ENCODE assay signal across 14 mouse cellular contexts in the genomic region with DNA sequence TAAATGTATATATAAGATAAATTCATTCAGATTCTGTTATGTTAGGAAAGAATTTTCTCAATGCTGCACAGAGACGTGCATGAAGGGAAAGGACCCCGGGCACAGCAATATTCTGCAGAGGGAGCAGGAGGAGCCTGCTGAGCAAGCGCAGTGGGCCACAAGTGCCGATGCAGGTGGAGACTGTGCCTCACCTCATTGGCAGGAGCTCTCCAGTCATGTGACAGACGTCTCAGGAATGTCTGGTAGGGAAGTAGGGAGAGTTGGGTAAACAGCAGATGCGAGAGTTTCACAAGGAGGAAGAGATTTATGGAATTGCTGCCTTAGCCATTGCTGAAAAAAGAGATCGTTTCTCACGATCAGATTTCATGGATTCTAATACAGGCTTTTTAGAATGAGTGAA.
DNase-seq lines count a peak whose midpoint lies in the region; ATAC-seq and TF ChIP-seq lines count a peak whose summit lies in the region.
"Had no signal": no experiment of that assay in that cellular context is flagged by ENCODE, and none has a peak within 500 bp of the region (broad histone marks: within the 10 kb centered on the region; RNA-seq: fewer than 3 reads in every experiment).

No protein-coding gene starts in this region.

- H3K4me3 ChIP-seq in hindbrain, embryonic 13.5 days, result no peak overlapping the region
- H3K4me3 ChIP-seq in hindbrain, embryonic 10.5 days, result no peak overlapping the region
- H3K4me3 ChIP-seq in kidney, embryonic 15.5 days (replicated peaks), result 0 out of 2 replicates have a peak overlapping the region, but pooled peaks have one; percentile 8
- no peak overlapping the region for H3K4me3 ChIP-seq in liver, embryonic 11.5 days (ENCODE audit: low read depth, low read length)
- no peak overlapping the region for H3K4me3 ChIP-seq in gastrocnemius, adult 2 months

- H3K9ac ChIP-seq in hindbrain, embryonic 13.5 days, result no peak overlapping the region
- no peak overlapping the region for H3K9ac ChIP-seq in kidney, embryonic 15.5 days
- H3K9ac ChIP-seq in liver, embryonic 11.5 days (ENCODE audit: low read depth, low read length), result no peak overlapping the region
- H3K9ac ChIP-seq: liver, embryonic 14.5 days had no signal

- no peaks in the 10 kb centered on the region for H3K36me3 ChIP-seq in hindbrain, embryonic 13.5 days
- H3K36me3 ChIP-seq in hindbrain, embryonic 10.5 days, result no peaks in the 10 kb centered on the region
- H3K36me3 ChIP-seq in kidney, embryonic 15.5 days, result no peaks in the 10 kb centered on the region
- H3K36me3 ChIP-seq in liver, embryonic 11.5 days (ENCODE audit: control insufficient read depth, insufficient read depth, low read length), result no peaks in the 10 kb centered on the region

- H3K27ac ChIP-seq in hindbrain, embryonic 13.5 days, result 0 out of 2 replicates have a peak overlapping the region, but pooled peaks have one; percentile 13
- H3K27ac ChIP-seq in hindbrain, embryonic 10.5 days, result no peak overlapping the region
- no peak overlapping the region; the same call in 1 of the 2 replicates for H3K27ac ChIP-seq in kidney, embryonic 15.5 days
- no peak overlapping the region for H3K27ac ChIP-seq in liver, embryonic 11.5 days (ENCODE audit: low read depth, low read length)
- H3K27ac ChIP-seq in gastrocnemius, adult 2 months, result no peak overlapping the region
- H3K27ac ChIP-seq: liver, embryonic 14.5 days had no signal

- H3K27me3 ChIP-seq in hindbrain, embryonic 13.5 days, result no peaks in the 10 kb centered on the region
- no peaks in the 10 kb centered on the region for H3K27me3 ChIP-seq in hindbrain, embryonic 10.5 days (ENCODE audit: insufficient read depth, poor library complexity, severe bottlenecking)
- no peaks in the 10 kb centered on the region for H3K27me3 ChIP-seq in kidney, embryonic 15.5 days
- no peaks in the 10 kb centered on the region for H3K27me3 ChIP-seq in liver, embryonic 11.5 days (replicated peaks; ENCODE audit: control insufficient read depth, insufficient read depth, low read length)
- H3K27me3 ChIP-seq: CH12.LX had no signal

- no peak for ATAC-seq in hindbrain, embryonic 13.5 days (ENCODE audit: low FRiP score)
- peak; percentile 74 for ATAC-seq in kidney, embryonic 15.5 days (replicated peaks; ENCODE audit: low FRiP score)
- no peak for ATAC-seq in liver, embryonic 11.5 days (replicated peaks; ENCODE audit: low FRiP score)

- peaks cover 53% of the 10 kb centered on the region for H3K4me1 ChIP-seq in hindbrain, embryonic 13.5 days (replicated peaks)
- H3K4me1 ChIP-seq in hindbrain, embryonic 10.5 days (replicated peaks), result peaks cover 16% of the 10 kb centered on the region
- H3K4me1 ChIP-seq in kidney, embryonic 15.5 days, result peaks cover 56% of the 10 kb centered on the region
- peaks cover 18% of the 10 kb centered on the region for H3K4me1 ChIP-seq in liver, embryonic 11.5 days (replicated peaks; ENCODE audit: control insufficient read depth, insufficient read depth, low read length)

- no peaks in the 10 kb centered on the region for H3K9me3 ChIP-seq in hindbrain, embryonic 13.5 days
- H3K9me3 ChIP-seq in hindbrain, embryonic 10.5 days, result no peaks in the 10 kb centered on the region
- H3K9me3 ChIP-seq in kidney, embryonic 15.5 days (replicated peaks), result no peaks in the 10 kb centered on the region
- H3K9me3 ChIP-seq in liver, embryonic 11.5 days (ENCODE audit: control insufficient read depth, low read length), result no peaks in the 10 kb centered on the region

- TF ChIP-seq CTCF in gastrocnemius, adult 2 months (IDR thresholded peaks at IDR 0.05), result no peak

- 68% methylated on average over 8 of the region's 8 CpGs for WGBS in hindbrain, embryonic 13.5 days
- WGBS in hindbrain, embryonic 10.5 days, result 82% methylated on average over 8 of the region's 8 CpGs
- 34% methylated on average over 8 of the region's 8 CpGs for WGBS in kidney, embryonic 15.5 days
- WGBS in liver, embryonic 11.5 days, result 73% methylated on average over 8 of the region's 8 CpGs

- H3K4me2 ChIP-seq in hindbrain, embryonic 13.5 days, result no peak overlapping the region
- H3K4me2 ChIP-seq in kidney, embryonic 15.5 days, result peak overlapping the region; percentile 34
- H3K4me2 ChIP-seq in liver, embryonic 11.5 days, result no peak overlapping the region

- intact Hi-C loops in gastrocnemius, adult 2 months (cut with DNase I), result no loop called here

- no peak for DNase-seq in hindbrain, embryonic 10.5 days (ENCODE audit: low spot score)
- peak; percentile 85 for DNase-seq in R1 (ENCODE audit: low read depth, low spot score)
- DNase-seq in lung, postnatal 10 days, result peak; percentile 47
- no peak for DNase-seq in liver, embryonic 11.5 days (ENCODE audit: low spot score)
- DNase-seq in Muller cell, postnatal 12 days (ENCODE audit: inconsistent ontology term), result no peak
- no peak for DNase-seq in gastrocnemius, adult 2 months
- DNase-seq: adrenal gland, adult 8-10 months; cerebellum, postnatal 10 days; layer of hippocampus, adult 9-11 months; thymus, postnatal 25 days had no signal

Comparison
In these comparisons a context has a peak if more than half of its experiments do, and no peak if none do; other contexts are left out.
1. DNase-seq: peak in R1 (single experiment) and lung, postnatal 10 days (single experiment); none in hindbrain, embryonic 10.5 days (single experiment), liver, embryonic 11.5 days (single experiment), Muller cell, postnatal 12 days (single experiment) and gastrocnemius, adult 2 months (single experiment).